Mouse (Mus musculus) hindbrain, embryonic 13.5 days (tissue): ENCODE data around the gene Stpg4. TPM values are rescaled to one million over a fixed set of nuclear protein-coding genes. Genes with fewer than 3 reads are reported as not detected.

Experiments
- ATAC-seq: fragments of 200-750 bp; cut with Nextera tagmentation; 2 replicates; pipeline ENCODE4 v1.8.0; 2017; ENCODE audit warnings: moderate TSS enrichment; ENCODE audit not compliant: low FRiP score
- H3K27ac ChIP-seq: fragments of 300-500 bp; sonication (generic); 2 replicates; pipeline ENCODE4 v1.5.1; 2015; ENCODE audit warnings: inconsistent platforms, mild to moderate bottlenecking, moderate library complexity
- H3K27me3 ChIP-seq: fragments of 300-500 bp; sonication (generic); 2 replicates; pipeline ENCODE4 v1.6.1; 2015; ENCODE audit warnings: mild to moderate bottlenecking, inconsistent platforms
- H3K36me3 ChIP-seq: fragments of 300-500 bp; sonication (generic); 2 replicates; pipeline ENCODE4 v1.6.1; 2015; ENCODE audit warnings: mild to moderate bottlenecking, inconsistent platforms
- H3K4me1 ChIP-seq: fragments of 300-500 bp; sonication (generic); replicated peaks from 2 replicates; pipeline ENCODE4 v1.6.1; 2015; ENCODE audit warnings: inconsistent platforms
- H3K4me2 ChIP-seq: fragments of 300-500 bp; sonication (generic); 2 replicates; pipeline ENCODE4 v1.6.1; 2015; ENCODE audit warnings: inconsistent platforms, mild to moderate bottlenecking, moderate library complexity
- H3K4me3 ChIP-seq: fragments of 300-500 bp; sonication (generic); 2 replicates; pipeline ENCODE4 v1.5.1; 2015; ENCODE audit warnings: mild to moderate bottlenecking, inconsistent platforms
- H3K9ac ChIP-seq: fragments of 300-500 bp; sonication (generic); 2 replicates; pipeline ENCODE4 v1.6.1; 2015; ENCODE audit warnings: mild to moderate bottlenecking, inconsistent platforms
- H3K9me3 ChIP-seq: fragments of 300-500 bp; sonication (generic); 2 replicates; pipeline ENCODE4 v1.6.1; 2016; ENCODE audit warnings: inconsistent platforms
- WGBS: fragments of 180-500 bp; shearing (Covaris S2); methylation state at CpG from one replicate; pipeline ENCODE4 v1.1.7; 2015; 5-methylcytosine and 5-hydroxymethylcytosine counted together
- polyA plus RNA-seq: library from polyadenylated mRNA; unstranded; fragments of >200 nt; fragmentation: Nextera tagmentation; extraction: Ambion mirVana; gene quantifications from 2 replicates; pipeline ENCODE4 v1.2.1, GENCODE M21; 2015

Gene Stpg4
- polyA plus RNA-seq, 1 experiment from 2014 or later = not detected

DNA sequence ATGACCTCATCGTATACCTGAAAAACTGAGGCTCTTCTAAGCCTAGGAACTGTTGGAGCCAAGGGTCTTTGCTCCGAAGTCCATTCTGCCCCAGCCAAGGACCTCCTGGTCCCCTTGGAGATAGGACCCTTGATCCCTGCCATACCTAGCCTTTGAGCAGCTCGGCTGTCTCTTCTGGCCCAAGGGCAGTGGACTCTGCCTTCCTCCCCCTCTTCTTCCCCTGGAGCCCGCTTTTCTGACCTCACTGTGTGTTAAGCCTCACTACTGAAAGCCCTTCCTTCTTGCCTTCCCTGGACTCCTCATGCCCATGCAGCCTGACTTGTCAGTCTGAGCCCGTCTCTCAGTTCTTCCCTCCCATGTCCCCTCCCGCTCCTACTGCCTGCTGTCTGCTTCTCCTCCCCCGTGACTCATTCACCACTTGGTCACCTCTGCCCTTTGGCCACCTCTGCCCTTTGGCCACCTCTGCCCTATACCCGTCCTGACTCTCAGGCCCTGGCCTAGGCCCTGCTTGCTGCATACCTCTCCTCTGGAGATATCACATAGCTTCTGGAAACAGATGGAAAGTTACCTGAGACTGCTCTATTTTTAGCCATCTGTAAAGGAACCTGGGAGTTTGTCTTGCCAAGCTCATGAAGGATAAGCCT lies 84.4 kb downstream of the Stpg4 start:
- Histone ChIP-seq H3K36me3 (no peaks in the 10 kb centered on the region), H3K4me3 (no peak overlapping the region), H3K4me2 (no peak overlapping the region), H3K9me3 (no peaks in the 10 kb centered on the region), H3K9ac (no peak overlapping the region), H3K27ac (no peak overlapping the region), H3K4me1 (peaks cover 12% of the 10 kb centered on the region), H3K27me3 (no peaks in the 10 kb centered on the region)
- no peak for ATAC-seq
- 60% methylated on average over 8 of the region's 8 CpGs for WGBS

Other genes with a start within 250 kb of the Stpg4 start
- 48.2 and 50.9 TPM in 2 replicates for gene Mcfd2, start 161.8 kb downstream of the Stpg4 start, polyA plus RNA-seq
- 4.2 and 5.7 TPM in 2 replicates for gene Ttc7, start 144.9 kb downstream of the Stpg4 start, polyA plus RNA-seq
- gene Calm2, start 19.2 kb upstream of the Stpg4 start, polyA plus RNA-seq = 2,223 and 2,271 TPM in 2 replicates
- gene Epcam, start 208.2 kb upstream of the Stpg4 start, polyA plus RNA-seq = 3.5 and 4.4 TPM in 2 replicates
- 69.4 and 70.5 TPM in 2 replicates for gene Msh2, start 244.6 kb upstream of the Stpg4 start, polyA plus RNA-seq